Mouse (Mus musculus) thymus, postnatal 10 days (tissue): ENCODE data around the gene Gckr.
"Not testable (repeated sequence)": the region's sequence is repeated elsewhere in the genome, so short reads cannot be mapped to it uniquely, and the experiment has no call there.

ENCODE experiments used
- DNase-seq, 2 experiments: peaks; one replicate each; pipeline ENCODE4 v3.0.0; 2021; ENCODE audit warnings: low spot score in 2 of 2

Gckr gene

DNA sequence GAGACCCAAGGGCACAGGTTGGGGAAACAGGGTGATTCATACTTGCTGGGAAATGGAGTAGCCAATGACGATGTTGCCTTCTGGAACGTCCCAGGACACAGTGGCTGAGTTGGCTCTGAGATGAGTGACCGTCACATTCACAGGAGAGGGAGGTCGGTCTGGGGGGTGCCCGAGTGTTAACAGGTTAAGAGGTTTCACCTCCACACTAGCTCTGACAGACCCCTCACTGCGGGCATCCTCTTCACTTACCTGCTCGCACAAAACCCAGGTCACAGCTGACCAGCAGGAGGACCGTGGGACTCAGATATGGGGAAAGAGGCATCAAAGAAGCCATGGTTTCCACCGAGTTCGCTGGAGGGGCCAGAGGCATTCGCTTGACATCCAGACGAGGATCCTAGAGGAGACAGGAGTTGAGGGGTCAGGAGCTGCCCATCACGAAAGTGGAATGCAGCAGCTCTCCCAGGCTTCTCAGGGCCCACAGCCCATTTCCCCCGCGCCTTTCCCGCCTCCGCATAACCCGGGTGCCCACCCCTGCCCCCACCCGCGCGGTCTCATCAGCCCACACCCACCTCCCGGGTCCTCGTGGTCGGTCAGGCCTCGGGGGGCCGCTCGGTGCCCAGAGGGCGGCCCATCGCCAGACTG is 2.2 kb upstream of the Gckr start:
- no peak for DNase-seq

DNA sequence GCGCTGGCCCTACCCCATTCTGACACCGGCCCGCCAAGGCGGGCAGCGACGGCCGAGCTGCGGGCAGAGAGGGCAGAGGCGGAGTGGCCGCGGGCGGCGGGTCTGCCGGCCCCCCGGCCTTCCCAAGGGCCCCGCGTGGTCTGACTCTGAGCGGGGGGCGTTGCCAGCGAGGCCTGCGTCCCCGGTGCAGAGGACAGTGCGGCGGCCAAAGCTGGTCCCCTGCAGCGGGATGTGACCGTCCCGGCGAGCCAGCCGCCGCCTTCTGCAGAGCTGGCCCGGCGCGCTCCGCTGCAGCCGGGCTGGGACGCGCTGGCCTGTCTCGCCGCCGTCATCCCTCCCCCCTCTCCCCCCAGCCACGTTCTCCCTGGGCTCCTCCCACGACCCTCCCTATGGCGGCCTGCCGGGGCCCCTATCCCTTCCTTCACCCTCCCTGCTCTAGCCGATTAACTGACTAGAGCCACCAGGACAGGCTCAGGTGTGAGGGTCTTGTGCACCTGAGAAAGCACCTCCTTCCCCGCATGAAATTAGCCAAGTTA is 1.6 kb upstream of the Gckr start, which contains the start of gene Fndc4:
TSS of gene Fndc4 (minus strand) at position 475 of the 536 bp plus-strand sequence.
- no peak for DNase-seq

DNA sequence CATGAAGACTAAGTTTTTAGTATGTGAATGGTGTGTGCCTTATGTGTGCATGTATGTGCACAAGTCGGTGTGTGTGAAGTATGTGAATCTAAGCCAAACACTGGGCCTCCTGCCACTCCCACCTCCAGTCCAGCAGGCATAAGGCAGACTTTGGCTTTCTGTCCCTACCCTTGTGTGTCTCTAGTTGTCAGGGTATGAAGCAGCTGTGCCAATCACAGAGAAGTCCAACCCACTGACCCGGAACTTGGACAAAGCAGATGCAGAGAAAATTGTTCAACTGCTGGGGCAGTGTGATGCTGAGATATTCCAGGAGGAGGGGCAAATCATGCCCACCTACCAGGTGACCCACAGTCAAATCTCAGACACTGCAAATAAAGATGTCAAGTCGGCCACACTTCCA is 738 bp downstream of the Gckr start:
- DNase-seq: no peak

DNA sequence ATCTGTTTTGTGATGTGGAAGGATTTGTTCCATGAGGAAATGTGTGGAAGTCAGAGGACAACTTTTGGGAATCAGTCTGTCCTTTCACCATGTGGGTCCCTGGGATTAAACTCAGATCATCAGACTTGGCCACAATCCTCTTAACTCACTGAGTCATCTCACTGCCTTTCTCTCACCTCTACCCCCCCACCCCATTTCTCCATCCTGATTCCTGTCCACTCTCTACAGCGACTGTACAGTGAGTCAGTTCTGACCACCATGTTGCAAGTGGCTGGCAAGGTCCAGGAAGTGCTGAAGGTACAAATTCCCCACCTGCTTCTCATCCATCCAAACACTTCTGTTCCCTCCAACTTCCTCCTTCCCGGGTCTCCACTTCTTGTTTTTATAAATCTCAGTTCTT is 1.2 kb downstream of the Gckr start:
- DNase-seq: no peak

DNA sequence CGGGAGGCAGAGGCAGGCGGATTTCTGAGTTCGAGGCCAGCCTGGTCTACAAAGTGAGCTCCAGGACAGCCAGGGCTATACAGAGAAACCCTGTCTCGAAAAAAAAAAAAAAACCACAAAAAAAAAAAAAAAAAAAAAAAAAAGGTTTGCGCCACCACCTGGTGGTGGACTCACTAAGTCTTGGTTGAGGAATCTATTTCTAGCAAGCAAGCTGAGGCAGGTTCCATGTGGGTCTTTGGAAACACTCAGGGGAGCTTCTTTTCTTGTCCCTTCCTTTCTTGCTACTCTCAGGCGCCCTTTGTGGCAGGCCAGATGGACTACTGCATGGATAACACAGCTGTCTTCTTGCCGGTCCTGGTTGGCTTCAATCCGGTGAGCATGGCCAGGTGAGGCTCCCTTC is 4.6 kb downstream of the Gckr start:
- no peak for DNase-seq

DNA sequence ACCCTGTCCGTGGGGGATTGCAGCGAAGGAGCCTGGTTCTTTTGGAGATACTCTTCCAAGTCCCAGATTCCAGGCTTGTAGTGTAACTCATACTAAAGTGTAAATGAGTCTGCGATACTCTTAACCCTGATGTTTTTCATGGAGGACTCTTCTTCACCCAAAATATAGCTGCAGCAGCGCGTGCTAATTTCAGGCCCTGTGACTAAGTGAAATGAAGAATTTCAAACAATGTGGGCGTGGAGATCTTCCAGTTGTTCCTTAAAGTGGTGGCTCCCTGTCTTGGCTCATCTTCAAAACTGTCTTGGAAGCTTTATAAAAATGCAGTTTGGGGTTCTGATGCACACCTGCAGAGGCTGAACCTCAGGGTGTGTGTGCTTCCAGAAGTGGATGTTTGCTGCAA is 5.8 kb downstream of the Gckr start:
- no peak for DNase-seq

DNA sequence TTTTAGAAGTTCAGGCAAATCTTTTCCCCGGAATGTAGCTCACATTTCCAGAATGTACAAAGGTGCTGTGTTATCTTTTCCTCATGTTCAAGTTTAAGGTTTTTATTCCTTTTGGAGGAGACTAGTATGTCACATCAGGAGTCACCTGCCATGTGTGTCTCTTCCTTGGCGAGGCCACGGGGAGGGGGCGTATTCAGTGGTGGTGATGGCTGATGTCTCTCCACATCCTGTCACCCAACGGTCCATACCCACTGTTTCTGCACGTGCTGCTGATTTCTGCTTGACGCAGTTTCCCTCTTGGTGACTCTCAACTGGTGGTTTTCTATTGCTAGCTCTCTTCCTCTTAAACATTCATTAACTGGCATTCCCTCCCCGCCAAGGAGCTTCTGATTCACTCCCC is 15.6 kb downstream of the Gckr start:
- DNase-seq: peak; percentile 32 to 42

DNA sequence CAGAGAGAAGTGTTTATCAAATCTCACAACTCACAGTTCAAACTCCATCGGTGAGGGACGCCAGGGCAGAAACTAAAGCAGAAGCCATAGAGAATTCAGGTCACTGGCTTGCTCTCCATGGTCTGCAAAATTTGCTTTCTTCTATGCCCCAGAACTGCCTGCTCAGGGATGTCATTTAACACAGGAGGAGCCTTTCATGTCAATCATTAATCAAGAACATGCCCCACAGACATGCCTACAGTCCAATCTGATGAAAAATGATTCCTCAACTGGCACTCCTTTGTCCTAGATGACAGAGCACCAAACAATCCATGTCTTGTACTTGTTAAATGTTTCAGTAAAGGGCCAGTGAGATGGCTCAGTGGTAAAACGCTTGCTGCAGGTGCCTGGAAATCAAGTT is 25.5 kb downstream of the Gckr start:
- DNase-seq: no peak

DNA sequence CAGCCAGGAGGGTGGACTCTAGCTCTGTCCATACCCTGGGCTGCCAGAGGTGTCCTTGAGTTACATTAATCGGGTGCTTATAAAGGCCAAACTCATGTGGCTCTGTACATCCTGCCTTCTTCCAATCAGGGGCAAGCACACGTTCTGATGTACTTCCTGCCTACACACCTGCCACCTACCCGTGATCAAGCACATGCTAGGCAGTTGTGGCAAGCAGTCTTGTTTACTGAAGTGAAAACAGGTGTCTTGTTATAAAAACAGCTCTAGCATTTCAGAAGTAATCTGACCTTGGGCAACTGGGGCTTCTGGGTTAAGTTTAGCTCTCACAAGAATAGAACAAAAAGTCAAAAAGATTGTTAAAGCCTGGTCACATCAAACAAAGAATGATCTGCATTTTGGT is 26.8 kb downstream of the Gckr start:
- no peak for DNase-seq

DNA sequence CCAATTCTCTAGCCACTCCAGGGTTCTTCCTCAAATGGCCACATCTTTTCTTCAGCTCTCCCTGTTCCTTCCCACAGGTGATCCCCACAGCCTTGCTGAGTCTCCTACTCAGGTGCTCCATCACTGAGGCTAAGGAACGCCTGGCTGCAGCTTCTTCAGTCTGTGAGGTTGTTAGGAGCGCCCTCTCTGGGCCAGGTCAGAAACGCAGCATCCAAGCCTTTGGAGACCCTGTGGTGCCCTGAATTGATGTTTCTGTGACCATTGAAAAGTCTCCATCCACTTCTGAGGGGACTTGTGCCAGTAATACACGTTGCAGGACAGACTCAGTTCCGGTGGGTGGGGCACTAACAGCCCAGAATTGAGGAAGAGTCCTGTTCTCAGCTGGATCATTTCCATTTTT is 29.6 kb downstream of the Gckr start:
- no peak for DNase-seq

DNA sequence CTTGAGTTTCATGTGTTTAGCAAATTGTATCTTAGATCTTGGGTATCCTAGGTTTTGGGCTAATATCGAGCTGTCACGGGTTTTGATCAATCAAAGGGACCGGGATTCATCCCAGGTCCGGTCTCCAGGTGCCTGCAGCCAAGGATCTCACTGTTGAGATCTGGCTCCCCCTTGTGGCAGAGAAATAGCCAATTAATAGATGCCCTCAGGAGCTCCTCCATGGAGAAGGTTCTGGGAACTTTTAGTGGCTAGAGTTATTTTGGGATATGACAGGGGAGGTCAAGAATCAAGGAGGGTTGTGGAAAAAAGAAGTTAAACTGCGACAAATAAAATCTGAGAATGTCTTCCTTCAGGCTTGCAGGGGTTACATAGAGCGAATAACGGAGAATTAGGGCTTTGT is 31.0 kb downstream of the Gckr start:
- DNase-seq: peak in 1 of 2 experiments; percentile 59

DNA sequence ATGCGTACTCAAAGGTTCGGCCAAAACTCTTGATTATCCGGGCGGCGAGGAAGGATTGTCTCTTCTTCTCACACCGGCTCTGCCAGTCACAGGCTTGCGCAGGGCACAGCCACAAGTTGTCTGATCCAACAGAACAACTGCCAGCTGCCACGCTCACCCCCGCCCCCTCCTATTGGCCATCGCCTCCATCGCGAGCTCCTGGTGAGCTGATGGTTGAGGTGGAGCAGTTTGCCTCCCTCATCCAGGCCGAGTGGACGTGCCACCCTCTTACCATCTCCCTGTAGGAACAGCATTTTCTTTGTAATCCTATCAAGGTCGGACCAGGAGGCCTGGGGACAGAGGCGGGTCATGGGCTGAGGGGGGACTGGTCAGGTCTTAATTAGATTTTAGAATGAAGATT is 60.3 kb downstream of the Gckr start:
- DNase-seq: not testable (repeated sequence)

DNA sequence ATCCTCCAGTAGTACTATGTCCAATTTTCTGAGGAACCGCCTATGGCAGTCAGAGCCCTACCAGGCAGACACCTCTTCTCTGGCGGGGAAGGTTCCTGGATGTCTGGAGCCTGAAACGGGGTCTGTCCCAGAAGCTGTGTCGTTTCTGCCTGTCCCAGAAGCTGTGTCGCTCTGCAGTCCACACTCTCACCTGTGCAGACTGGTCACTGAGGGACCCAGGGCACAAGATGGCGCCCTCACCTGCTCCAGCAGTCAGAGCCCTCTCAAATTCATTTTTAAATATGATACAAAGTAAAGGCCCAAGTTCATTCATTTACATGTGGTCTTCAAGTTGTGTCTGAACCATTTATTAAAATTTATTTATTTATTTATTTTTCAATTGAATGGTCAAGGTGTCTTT is 63.7 kb downstream of the Gckr start:
- no peak for DNase-seq
